Mouse (Mus musculus): Measurements from ENCODE around the gene Gm15448.
"Not testable (repeated sequence)": the region's sequence is repeated elsewhere in the genome, so short reads cannot be mapped to it uniquely, and the experiment has no call there.

The Gm15448 gene

DNA sequence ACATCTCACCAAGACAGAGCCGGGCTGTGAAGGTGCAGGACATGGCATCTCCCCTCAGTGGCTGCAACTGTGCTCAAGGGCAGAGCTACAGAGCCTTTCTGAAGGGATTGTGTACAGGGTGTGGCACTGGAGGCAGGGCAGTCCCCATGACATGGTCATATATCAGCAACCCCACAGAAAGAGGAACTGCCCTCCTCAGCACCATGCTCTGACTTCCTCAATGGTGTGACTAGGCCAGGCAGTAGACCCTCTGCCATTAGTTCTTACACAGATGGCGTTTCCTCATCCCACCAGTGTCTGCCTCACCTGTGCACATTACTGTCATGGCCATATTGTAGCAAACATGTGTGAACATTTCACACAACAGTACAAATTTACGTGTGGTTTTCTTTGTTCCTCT lies at the start of gene Gm15448:
Gm15448 (minus strand) TSS at position 89 of the 400 bp plus-strand sequence.
- not testable (repeated sequence) for DNase-seq (ENCODE audit: low spot score in 2 of 2)

DNA sequence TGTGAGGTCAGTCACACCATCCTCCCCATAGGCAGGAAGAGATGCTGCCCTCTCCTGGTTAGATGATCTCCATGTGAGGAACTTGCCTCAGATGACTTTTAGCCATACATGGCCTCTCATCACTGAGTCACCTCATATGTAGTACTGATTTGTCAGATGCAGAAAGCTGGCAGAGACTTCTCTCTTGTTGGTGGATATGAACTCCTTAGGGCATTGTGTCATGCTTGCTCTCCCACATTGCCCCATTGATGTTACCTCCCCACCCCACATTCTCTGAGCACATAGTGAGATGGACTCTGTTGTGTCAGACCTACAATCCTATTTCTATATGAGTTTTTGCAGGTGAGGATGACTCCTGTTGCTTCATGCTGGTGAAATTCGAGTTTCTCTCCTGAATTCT lies 49.5 kb upstream of the Gm15448 start:
- not testable (repeated sequence) for DNase-seq (ENCODE audit: low spot score in 2 of 2)

DNA sequence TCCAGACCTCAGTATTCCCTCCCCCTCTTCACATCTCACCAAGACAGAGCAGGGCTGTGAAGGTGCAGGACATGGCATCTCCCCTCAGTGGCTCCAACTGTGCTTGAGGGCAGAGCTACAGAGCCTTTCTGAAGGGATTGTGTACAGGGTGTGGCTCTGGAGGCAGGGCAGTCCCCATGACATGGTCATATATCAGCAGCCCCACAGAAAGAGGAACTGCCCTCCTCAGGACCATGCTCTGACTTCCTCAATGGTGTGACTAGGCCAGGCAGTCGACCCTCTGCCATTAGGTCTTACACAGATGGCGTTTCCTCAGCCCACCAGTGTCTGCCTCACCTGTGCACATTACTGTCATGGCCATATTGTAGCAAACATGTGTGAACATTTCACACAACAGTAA lies 19.5 kb upstream of the Gm15448 start, which contains the start of gene Pira2:
Pira2 (minus strand) TSS at position 101 of the 400 bp plus-strand sequence.
- DNase-seq (ENCODE audit: low spot score in 2 of 2): not testable (repeated sequence)

DNA sequence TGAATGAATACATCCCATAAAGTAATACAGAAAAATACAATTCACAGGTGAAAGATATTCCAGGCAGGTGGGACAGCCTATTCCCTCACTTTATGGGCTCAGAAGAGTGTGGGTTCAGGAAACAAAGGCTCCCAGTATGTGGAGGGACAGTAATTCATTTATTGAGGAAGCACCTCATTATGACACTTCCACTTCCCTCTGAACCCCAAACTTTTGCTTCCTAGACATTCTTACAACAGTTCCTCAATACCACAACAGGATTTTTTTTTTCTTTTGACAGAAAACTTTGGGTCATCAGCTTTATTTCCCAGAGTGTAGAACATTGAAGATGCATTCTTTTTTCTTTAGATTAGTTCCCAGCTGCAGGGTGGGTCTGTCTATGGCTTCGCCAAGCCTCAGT lies 12.4 kb upstream of the Gm15448 start:
- not testable (repeated sequence) for DNase-seq (ENCODE audit: low spot score in 2 of 2)

DNA sequence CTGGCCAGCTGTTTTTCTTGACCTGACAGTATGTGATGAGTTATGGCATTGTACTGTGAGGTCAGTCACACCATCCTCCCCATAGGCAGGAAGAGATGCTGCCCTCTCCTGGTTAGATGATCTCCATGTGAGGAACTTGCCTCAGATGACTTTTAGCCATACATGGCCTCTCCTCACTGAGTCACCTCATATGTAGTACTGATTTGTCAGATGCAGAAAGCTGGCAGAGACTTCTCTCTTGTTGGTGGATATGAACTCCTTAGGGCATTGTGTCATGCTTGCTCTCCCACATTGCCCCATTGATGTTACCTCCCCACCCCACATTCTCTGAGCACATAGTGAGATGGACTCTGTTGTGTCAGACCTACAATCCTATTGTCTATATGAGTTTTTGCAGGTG lies 5.1 kb upstream of the Gm15448 start:
- not testable (repeated sequence) for DNase-seq (ENCODE audit: low spot score in 2 of 2)

DNA sequence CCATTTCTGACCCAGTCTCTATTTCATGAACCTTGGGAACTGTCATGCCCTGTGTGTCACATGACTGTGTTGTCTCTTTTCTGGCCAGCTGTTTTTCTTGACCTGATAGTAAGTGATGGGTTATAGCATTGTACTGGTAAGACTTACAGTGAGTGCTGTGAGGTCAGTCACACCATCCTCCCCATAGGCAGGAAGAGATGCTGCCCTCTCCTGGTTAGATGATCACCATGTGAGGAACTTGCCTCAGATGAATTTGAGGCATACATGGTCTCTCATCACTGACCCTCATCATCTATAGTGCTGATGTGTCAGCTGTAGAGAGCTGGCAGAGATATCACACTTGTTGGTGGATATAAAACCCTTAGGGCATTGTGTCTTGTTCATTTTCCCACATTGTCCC lies 13.6 kb downstream of the Gm15448 start:
- not testable (repeated sequence) for DNase-seq (ENCODE audit: low spot score in 2 of 2)

DNA sequence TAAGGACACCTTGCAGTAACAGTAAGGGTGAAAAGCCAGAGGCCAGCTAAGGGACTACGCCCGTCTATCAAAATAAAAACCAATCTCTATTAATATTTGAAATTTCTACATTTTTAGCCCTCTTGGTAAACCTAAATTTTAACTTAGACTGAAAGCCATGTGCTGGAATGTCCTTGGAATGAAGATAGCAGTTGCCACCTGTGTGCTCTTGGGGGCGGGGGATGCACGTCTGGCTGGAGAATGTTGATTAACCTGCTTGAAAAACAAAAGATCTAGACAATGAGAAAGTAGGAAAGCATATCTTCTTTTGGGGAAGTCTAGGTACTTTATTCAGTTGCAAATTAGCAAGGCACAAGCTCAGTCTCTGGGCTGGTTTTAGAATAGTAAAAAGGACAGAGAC lies 22.6 kb downstream of the Gm15448 start:
- not testable (repeated sequence) for DNase-seq (ENCODE audit: low spot score in 2 of 2)

DNA sequence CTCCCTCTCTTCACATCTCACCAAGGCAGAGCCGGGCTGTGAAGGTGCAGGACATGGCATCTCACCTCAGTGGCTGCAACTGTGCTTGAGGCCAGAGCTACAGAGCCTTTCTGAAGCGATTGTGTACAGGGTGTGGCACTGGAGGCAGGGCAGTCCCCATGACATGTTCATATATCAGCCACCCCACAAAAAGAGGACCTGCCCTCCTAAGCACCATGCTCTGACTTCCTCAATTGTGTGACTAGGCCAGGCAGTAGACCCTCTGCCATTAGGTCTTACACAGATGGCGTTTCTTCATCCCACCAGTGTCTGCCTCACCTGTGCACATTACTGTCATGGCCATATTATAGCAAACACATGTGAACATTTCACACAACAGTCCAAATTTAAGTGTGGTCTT lies 25.5 kb downstream of the Gm15448 start:
- not testable (repeated sequence) for DNase-seq (ENCODE audit: low spot score in 2 of 2)

DNA sequence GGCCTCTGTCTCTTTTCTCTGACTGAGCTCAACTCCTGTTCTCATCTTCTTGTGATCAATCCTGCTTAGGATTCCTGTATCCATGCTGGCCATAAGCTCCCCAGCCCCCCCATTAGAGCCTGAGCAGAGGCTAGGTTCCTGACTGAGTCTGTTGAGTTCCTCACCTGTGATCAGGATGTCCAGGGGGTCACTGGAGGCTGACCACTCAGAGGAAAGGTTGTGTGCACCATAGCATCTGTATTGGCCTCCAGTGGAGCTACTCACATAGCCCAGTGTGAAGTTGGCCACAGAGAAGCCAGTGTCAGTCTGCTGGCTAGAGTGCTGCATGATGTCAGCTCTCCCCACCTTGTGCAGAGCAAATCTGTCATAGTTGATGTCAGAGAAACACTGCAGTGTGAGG lies 29.2 kb downstream of the Gm15448 start:
- not testable (repeated sequence) for DNase-seq (ENCODE audit: low spot score in 2 of 2)
